Mouse (Mus musculus): ENCODE data around the gene Psg23. TPM values are rescaled to one million over a fixed set of nuclear protein-coding genes. Genes with fewer than 3 reads are reported as not detected.
"Not testable (repeated sequence)": the region's sequence is repeated elsewhere in the genome, so short reads cannot be mapped to it uniquely, and the experiment has no call there.

Gene Psg23
- 0.04 TPM in 1 of 2 replicates, not detected in the other for polyA plus RNA-seq (2012; rRNA removed)

DNA sequence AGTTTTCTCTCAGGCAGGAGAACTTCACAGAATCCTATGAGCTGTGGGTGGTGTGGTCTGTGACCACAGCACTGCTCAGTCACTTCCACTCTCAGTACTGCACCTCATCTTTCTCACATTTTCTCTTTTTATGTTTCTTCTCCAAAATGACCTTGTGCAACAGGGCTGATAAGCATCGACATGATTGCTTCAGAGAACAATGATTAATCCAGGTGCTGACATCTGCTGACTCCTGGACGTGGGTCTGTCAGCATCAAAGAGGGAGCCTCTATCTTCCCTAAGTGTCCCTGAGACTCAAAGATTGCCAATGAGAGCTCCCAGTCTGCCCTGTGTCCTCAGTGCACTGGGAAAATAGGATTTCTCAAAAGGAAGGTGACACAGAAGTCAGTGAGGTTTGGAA lies at the start of gene Psg23:
TSS of gene Psg23 (minus strand) at position 101 of the 400 bp plus-strand sequence.
- not testable (repeated sequence) for DNase-seq (ENCODE audit: low read depth)

DNA sequence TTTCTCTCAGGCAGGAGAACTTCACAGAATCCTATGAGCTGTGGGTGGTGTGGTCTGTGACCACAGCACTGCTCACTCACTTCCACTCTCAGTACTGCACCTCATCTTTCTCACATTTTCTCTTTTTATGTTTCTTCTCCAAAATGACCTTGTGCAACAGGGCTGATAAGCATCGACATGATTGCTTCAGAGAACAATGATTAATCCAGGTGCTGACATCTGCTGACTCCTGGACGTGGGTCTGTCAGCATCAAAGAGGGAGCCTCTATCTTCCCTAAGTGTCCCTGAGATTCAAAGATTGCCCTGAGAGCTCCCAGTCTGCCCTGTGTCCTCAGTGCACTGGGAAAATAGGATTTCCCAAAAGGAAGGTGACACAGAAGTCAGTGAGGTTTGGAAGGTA lies 40.3 kb upstream of the Psg23 start, which contains the start of gene Psg21:
TSS of gene Psg21 (minus strand) at position 101 of the 400 bp plus-strand sequence.
- DNase-seq (ENCODE audit: low read depth): not testable (repeated sequence)

DNA sequence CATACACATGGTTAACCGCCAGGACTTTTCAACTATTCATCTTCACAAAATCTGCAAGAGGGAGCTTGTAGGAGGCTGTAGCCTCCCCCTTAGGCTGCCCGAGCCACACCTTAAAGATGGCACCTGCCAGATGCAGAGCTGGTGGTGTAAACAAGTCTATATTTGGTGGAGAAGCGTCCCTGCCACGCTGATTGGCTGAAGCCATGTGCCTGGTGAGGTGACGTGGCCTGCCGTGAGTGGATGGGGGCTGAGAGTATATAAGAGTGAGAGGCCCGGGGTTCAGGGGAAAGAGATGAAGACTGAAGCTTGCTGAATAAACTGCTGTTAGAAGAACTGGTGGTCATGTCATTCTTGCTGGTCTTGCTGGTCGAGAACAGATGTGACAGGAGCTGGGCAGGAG lies 10.6 kb upstream of the Psg23 start:
- not testable (repeated sequence) for DNase-seq (ENCODE audit: low read depth)

- no peak for TF ChIP-seq POLR2A (IDR thresholded peaks at IDR 0.05; ENCODE audit: borderline replicate concordance, extremely low read depth, insufficient read depth, insufficient read length, poor library complexity, severe bottlenecking)
- no peak for DNase-seq (ENCODE audit: low read depth)
These were observed 49.1 kb downstream of the Psg23 start, which contains the start of gene Psg27 for GRCm38 (mm10) chr7:18567205-18567604. Gene Psg27 (minus strand): TSS chr7:18567305.

- TF ChIP-seq CTCF (IDR thresholded peaks at IDR 0.05; ENCODE audit: borderline replicate concordance, extremely low read depth, insufficient read depth, insufficient read length) (no peak), POLR2A (IDR thresholded peaks at IDR 0.05; ENCODE audit: borderline replicate concordance, extremely low read depth, insufficient read depth, insufficient read length, poor library complexity, severe bottlenecking) (no peak)
- no peak for DNase-seq (ENCODE audit: low read depth)
These were observed 56.5 kb downstream of the Psg23 start for GRCm38 (mm10) chr7:18559850-18560249.

Other genes with a start within 250 kb of the Psg23 start
- gene Psg28, start 184.5 kb downstream of the Psg23 start, polyA plus RNA-seq (2012; rRNA removed): 0.05 TPM in 1 of 2 replicates, not detected in the other
- not detected in 2 replicates for gene Psg26, start 132.3 kb downstream of the Psg23 start, polyA plus RNA-seq (2012; rRNA removed)
- 0.03 and 0.04 TPM in 2 replicates for gene Psg25, start 84.2 kb downstream of the Psg23 start, polyA plus RNA-seq (2012; rRNA removed)
- 0.06 and 0.07 TPM in 2 replicates for gene Psg27, start 49.2 kb downstream of the Psg23 start, polyA plus RNA-seq (2012; rRNA removed)
- gene Psg21, start 40.2 kb upstream of the Psg23 start, polyA plus RNA-seq (2012; rRNA removed): 0.14 and 0.16 TPM in 2 replicates
- gene Psg20, start 69.7 kb upstream of the Psg23 start, polyA plus RNA-seq (2012; rRNA removed): not detected in 2 replicates
- gene Psg22, start 101.6 kb upstream of the Psg23 start, polyA plus RNA-seq (2012; rRNA removed): not detected in 2 replicates
- gene Psg19, start 182.0 kb upstream of the Psg23 start, polyA plus RNA-seq (2012; rRNA removed): 0.07 TPM in 1 of 2 replicates, not detected in the other
- 0.16 and 0.19 TPM in 2 replicates for gene Psg17, start 205.1 kb upstream of the Psg23 start, polyA plus RNA-seq (2012; rRNA removed)
- gene Mill2, start 223.5 kb upstream of the Psg23 start, polyA plus RNA-seq (2012; rRNA removed): 0.57 and 0.98 TPM in 2 replicates

Data from brain, embryonic 14.5 days (tissue).